Mouse (Mus musculus): ENCODE measurements around the gene Hoxa2.

DNA sequence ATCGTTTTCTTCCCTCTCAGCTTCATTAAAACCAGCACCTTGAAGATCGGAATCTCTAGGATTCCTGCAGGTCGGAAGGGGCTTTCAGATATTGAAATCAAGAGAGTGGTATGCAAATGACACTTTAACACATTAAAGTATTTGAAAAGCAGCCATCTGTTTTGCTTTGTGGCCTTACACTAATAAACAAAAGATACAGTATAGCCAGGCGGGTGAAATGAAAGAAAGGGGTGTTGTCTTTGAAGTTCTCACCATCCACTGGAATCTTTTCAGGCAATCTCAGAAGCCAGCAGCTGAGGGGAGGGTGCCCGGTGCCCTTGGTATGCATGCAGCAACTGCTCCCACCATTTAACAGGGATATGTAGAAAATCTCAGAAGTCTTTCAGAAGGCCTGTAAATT lies 10.6 kb downstream of the Hoxa2 start:
- no peak for TF ChIP-seq CTCF (IDR thresholded peaks at IDR 0.05; ENCODE audit: low read depth, low read length)
- TF ChIP-seq POLR2A (IDR thresholded peaks at IDR 0.05; ENCODE audit: borderline replicate concordance, low read depth, low read length) = no peak

Data from bone marrow macrophage, adult 2 months (primary cell).